Mouse (Mus musculus) thymus, postnatal 14 days (tissue): ENCODE data around the gene Spag17.
"Not testable (repeated sequence)": the region's sequence is repeated elsewhere in the genome, so short reads cannot be mapped to it uniquely, and the experiment has no call there.

Experiments
- DNase-seq: peaks from one replicate; pipeline ENCODE4 v3.0.0; 2021

The Spag17 gene

DNA sequence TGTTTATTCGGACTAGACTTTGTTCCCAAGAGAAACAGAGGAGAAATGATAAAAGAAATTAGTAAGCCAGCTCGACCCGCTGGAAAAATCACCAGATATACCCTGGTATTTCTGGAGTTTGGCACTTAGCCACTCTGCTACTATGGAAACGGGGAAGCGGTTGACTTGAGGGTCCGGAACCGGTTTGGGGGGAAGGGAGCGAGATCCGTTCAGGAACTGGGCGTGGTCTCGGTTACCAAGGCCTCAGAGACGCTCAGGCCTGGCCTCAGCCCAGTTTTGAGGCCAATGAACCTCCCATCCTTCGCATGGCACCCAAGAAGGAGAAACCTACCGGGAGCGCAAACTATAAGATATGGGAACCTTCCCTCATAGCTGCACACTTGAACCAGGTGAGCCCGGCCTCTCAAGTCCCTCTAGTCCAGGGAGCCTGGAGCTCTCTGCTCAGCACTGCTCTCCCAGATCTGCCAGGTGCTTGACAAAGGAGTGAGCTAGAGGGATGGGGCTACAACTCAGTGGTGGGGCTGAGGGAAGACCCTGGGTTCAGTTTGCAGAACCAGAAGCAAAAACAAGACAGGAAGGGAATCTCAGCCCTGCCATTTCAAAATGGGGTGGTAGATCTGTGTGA is at the start of gene Spag17:
Gene Spag17, plus strand, starts transcription at position 220 of the 625 bp plus-strand sequence.
- no peak for DNase-seq

DNA sequence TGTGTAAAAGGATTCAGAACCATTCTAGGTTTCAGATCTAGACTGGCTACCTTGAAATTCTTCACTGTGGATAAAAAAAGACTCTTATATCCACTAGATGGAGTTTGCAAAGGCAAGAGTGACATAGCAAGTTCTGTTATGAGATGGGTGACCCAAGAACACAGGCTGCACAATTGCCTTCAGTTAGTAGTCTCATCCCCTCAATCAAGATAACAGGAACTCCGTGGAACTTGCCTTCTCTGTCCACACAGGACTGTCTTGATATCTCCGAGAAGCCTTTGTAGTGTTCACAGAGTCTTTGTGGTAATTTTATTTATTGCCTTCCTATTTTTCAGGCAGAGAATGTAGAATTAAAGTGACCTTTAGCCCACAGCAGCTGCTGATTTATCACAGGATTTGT is 42.9 kb upstream of the Spag17 start:
- no peak for DNase-seq

DNA sequence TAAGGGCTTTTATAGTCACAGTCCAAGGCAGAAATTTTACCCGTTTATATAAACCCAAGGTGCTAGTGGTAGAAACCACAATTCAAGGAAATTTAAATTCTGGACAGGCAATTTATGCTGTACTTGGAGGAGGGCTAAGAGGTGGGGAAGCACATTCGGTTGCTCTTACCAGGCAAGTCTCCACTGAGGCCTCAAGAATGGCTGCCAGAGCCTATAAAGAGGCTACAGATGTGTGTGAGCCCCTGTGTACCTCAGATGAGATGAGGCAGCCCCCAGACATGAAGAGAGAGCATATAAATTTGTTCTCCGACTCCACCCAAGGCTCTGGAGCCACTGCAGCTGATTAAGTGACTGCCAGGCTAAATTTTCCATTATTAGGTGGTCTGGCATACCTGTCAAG is 42.4 kb upstream of the Spag17 start:
- no peak for DNase-seq

DNA sequence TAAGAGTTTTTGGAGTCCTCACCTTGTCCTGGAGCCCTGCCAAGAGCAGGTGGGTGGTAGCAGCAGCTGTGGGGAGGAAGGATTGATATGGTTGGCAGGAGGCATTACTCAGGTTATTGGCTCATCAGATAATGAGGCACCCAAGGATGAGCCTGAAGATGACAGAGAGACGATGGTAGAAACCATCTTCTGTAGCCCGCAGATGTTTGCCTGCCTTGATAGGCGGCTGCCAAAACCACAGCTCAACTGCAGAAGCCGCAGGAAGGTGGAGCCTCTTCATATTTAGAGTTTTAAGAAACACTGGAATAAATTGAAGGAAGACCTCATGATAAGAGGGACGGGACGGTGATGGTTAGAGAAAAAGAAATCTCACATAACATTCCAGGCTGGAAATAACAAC is 42.0 kb upstream of the Spag17 start:
- DNase-seq, result no peak

DNA sequence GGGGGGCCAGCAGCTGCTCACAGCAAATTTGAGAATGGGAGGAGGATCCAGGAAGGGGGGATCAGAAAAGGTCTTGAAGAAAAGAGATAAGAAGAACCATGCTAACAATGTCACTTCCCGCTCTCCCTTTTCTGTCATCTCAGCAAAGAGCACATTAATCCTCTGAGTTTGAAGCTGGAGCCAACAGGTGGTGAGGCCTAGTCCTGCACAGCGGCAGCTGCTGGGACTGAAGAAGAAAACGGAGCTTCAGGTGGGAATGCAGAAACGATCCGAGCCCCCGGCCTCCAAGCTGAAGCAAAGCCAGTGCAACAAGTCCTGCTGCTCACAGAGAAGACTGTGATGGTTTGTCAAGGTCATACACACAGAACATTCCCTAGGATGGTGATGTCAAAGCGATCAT is 34.3 kb upstream of the Spag17 start:
- no peak for DNase-seq

DNA sequence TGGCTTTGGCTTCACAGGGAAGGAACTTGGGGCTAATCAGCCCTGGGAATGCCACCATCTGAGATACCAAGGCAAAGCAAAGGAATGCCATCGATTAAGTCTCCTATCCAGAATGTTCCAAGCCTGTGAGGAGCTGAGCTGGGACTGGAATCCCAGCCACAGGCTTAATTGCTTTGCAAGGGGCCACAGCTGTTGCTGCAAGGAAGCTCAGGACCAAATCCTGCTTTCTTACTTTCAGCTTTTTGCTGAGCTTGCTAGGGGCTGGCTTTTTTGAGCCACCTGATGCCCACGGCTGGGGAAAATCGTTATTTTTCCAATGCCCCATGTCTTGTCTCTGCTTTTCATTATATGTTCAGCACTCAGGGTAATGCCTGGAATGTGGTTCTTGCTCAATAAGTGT is 30.6 kb upstream of the Spag17 start:
- DNase-seq, result no peak

DNA sequence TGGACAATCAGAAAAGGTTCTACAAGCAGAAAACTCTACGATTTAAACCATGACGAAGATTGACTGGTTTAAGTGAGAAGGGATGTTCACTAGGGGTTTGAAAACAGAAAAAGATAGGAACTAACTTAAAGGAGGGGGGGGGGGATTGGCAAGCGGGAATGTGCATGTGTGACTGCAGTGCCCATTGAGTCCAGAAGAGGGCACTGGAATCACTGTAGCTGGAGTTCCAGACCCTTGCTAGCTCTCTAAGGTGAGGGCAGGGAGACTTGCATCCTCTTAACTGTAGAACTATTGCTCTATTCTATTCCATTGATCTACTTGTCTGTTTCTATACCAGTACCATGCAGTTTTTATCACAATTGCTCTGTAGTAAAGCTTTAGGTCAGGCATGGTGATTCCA is 26.3 kb upstream of the Spag17 start:
- DNase-seq, result no peak

DNA sequence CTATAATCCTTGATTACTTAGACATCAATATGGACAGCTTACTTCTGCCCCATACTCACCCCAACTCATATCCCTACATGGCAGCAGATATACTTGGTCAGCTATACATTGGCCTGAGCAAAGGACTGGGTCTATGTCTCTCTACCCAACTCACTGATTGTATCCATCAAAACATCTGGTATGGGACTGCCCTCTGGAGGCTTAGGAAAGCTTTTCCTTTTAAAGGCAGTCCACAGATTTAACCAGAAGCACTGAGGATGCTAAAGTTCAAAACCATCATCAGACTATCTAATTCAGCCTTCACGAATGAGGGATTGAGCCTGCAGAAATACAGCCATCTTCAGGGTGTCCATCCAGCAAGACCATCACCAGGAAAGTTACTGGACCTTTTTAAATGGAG is 20.5 kb upstream of the Spag17 start:
- no peak for DNase-seq

DNA sequence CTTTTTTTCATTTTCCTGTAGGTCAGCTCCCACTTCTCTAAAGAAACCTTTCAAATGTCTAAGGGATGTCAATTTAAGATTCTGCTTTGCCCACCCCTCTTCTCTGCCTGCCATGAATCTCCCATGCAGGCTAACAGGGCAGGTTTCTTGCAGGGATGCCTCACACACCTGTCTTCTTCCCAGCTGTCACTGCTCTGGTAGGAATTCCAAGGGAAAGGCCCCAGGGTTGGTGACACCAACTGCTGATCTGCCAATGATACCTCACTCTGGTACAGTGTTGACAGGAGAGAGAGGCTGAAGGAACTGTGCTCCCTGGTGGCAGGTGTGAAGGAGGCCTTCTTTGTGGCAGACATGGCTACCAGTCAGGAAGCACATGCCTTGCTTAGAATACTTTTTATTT is 10.1 kb upstream of the Spag17 start:
- no peak for DNase-seq

DNA sequence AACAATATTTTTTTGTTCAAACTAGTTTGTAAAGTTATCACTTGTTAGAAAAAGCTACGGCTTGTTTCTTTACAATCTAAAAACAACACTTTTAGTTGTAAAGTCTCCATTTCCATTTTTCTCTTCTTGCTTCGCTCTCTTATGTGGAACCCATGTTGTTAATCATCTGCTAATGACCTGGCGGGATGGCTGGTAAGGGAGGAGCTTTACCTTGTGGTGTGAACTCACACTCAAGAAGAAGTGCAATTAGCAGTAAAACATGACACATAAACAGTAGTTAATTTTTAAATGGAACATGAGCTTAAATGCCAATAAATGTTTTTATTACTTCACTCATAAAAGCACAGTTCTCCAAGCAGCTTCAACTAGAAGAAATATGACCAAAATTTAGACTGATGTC is 3.7 kb upstream of the Spag17 start:
- no peak for DNase-seq

DNA sequence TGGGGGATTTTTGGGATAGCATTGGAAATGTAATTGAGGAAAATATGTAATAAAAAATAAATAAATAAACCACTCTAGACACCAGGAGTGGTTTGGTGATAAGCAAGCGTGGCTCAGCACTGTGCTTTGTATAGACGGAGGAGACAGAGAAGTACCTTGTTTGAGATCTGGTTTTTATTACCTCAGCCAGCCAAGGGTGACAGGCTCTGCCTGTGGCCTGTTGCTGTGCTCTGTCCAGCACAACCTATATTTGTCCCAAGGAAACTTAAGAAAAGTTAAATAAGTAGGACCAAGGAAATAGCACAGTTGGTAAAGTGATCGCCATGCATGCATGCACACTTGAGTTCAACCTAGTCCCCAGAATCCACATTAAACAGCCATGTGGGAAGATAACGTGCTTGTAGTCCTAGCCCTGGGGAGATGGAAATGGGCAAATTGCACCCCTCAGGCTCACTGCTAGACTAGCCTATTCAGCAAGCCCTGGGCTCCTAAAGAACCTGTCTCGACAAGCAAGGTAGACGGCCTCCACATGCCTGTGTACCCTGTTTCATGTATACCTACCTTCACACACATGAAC is 1.1 kb upstream of the Spag17 start:
- DNase-seq, result no peak

DNA sequence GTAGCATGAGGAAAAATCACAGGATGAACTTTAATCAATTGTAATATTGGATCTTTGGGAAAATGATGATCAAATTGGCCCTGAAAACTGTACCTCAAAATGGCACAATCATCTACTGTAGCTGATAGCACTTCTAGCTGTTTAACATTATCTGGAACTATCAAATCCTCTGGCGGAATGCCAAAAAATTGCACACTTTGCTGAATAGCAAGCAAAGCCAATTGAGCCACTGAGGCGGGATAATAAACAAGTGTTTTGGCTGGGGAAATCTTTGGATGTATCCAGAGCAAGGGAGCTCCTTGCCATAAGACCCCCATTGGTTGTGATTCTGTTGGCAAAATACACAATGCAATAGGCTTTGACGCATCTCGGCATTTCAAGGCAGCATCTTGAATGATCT is 9.5 kb downstream of the Spag17 start:
- DNase-seq, result not testable (repeated sequence)

DNA sequence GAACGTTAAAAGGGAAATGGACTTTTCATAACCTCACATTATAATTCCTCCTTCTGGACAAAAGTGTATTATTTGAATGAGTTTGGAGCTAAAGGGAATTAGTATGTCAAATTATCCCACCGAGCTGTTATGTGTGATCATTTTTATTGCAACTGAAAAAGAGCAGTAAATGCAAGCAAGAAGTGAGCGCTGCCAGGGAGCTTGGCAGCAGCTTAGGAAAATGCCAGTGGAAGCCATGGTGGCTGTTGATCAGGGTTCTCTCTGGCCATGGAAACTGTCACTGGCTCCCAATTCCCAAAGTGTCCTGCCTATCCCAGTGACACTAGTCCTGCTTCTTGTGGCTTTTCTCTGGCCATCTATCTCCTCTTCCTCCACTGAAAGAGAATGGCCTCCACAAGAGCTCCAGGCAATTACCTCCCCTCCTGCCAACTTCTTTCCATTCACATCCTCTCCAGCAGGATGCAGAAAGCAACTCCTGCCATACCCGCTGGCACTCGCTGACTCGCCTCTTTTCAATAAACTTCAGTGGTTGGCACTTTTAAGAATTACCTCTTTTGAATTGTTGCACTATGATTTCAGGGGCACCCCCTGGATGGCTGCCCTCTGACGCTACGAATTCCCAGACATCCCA is 28.7 kb downstream of the Spag17 start:
- no peak for DNase-seq

DNA sequence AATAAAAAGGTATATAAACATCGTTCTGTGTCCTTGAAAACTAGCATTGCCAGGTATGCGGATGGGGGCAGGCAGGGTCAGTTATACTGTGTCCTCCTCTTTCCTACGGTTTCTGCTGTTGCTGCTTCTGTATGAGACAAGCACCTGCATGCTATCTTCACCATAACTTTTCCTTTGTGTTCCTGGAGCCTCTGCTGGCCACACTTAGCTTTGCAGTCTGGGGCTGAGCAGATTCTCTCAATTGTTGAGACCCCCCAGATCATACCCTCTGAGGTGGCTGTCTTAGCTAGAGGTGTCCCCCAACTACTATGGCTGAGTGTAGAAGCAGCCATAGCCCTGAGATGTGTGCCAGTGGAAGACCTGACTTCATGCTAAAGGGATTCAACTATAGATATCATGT is 37.7 kb downstream of the Spag17 start:
- DNase-seq, result no peak

DNA sequence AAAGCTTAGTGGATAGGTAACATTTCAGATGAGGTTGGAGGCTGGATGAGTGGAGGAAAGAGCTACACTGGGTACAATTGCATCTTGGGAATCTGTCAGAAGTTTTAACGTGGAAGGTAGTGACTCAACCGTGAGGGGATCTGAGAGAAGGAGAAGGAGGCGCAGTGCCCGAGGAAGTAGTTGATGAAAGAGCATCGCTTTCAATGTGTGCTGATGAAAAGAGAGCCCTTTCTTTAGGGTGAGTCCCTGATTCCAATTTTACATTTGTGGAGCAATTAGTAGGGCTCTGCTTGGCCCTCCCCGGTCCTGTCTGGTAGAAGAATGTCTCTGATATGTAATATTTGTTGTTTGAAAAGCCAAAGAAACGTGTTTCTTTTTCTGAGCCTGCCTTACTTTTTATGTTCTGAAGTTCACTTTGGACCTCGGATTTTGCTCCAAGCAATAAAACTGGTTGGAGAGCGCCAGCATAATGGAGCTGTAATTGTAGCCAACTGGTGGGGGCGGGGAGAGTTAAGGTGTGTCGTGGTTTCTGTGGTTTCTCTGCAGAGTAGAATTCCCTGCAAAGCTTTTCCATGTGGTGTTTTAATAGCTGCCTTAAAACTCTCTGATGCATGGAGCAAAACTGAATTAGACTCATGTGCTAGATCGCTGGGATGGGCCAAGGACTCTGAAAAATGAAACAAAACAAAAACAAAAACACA is 45.9 kb downstream of the Spag17 start:
- no peak for DNase-seq

DNA sequence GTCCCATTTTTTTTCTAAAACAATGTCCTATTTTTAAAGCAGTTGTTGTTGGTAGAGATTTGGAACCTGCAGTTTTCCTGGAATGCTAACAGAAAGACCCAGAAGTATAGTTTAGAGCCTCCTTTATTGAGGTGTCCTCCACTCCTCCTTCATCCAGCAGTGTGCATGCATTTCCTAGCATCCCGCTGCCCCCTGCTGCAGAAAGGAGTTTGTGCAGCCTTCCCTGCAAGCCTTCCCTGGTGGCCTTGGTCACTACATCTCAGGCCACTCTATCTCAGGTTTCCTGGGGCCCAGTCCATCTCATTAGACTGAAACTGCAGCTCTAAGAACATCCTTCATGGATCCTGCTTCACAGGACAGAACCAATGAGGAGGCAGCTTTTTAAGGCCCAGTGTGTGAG is 51.0 kb downstream of the Spag17 start:
- no peak for DNase-seq

DNA sequence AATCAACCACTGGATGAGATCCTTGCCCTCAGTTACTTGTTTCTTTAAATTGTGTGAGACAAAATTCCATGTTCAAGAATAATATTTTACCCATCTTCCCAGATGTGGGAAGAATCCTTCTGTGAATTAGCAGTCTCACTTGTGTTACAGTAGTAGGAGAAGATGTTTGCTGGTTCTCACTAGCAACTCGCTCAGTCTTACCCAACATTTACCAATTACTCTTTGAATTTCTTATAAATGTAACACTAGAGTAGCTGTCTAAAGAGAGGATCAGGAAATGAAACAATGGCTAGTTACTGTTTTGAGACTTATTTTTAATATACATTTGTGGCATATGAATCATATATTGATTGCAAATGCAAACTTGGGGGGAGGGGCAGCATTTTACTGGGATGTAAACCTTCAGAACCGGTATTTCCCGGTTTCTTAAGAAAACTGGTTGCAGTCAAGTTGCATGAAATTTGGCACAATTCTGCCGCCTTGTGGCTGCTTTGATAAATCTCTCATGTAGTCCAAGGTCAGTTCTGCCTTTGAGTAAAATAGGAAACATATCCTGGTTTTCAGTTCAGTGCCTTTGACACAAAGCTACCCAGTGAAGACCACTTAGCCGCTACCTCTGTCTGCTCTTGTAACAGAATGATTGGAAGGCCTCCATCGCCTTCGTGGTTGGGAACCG is 53.5 kb downstream of the Spag17 start:
- peak; percentile 5 for DNase-seq

DNA sequence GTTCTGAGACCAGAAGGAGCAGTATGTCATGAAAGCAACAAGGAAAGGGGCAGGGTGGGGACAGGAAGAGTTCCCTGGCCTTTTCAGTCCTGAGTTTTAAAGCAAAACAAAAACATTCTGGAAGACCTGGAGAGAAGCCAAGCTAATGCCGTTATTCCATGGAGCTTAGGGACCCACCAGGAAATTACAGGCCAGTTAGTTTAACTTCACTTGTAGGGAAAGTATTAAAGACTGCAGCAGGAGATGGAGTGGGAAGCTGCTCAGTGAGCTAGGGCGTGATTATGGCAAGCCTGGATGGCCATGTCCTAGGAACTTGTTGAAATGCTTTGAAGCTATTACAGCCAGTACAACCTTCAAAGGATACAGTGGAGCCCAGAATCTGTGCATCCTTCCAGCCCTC is 60.0 kb downstream of the Spag17 start:
- DNase-seq, result no peak

DNA sequence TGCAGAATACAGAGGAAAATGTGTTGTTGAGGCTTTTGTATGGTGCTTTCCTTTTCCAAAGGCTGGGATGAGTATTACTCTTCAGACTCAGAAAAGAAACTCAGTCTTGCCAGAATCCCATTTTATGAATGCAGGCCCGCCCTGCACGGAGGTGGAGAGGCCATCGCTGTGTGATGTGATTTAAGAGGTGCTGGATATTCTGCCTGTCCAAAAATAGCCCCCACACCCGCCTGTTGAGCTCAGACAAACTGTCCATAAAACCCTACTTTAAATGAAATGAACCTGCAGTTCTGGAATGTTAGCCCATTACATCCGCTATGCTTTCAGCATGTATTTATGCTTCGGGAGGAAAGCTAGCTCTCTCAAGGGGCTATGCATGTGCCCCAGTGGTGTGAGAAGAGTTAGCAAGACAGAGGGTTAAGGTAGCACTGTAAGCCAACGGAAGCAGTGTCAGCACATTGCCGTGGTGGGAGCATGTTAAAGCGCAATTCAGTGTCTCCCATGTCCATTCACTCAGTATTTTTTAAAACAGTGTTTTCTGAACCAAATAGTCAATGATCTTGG is 68.9 kb downstream of the Spag17 start:
- no peak for DNase-seq

DNA sequence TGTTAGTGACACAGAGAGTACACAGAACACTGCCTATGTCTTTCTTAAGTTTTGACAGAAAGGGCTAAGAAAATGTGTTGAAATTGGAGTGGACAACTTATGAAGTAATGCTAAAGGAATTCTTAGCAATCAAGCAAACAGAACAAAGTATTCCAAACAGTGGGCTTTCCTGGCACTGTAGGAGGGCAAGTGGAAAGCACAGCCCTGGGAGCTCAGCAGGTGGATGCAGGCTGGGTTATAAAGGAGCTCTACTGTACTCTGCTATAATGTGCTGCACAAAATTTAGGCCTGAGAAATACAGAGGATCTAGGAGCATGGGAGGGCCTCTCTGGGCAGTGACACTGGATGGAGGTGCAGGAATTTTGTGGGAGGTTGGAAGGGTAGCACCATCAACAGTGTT is 71.3 kb downstream of the Spag17 start:
- DNase-seq, result no peak

DNA sequence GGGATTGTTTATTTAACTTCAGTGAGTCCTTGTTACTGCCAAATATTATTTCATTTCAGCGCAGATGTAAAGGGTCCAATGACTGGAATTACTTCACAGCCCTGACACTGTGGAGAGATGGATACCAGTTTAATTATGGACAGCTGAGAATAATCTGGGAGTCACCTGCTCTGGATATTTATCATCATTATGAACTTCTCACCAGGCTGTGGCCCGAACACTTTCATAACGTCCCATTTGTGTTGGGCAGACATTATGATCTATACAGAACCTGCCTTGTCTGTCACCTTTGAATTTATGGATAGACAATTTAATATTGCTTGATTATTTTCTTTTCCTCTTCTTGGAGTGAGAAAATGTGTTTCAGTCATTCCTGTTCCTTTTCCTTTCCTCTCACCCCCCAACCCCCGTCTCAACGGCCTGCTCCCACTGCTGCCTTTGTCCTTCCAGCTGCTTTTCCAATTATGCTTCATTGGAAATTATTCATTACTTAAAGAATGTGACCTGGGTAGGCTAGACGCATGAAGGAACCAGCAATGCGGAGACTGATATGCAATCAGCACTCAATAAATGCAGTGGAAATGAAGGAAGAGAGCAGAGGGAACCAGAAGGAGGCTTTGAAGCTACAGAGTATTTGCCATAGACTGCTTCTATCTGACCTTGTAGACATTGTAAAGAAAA is 74.7 kb downstream of the Spag17 start:
- DNase-seq, result no peak

DNA sequence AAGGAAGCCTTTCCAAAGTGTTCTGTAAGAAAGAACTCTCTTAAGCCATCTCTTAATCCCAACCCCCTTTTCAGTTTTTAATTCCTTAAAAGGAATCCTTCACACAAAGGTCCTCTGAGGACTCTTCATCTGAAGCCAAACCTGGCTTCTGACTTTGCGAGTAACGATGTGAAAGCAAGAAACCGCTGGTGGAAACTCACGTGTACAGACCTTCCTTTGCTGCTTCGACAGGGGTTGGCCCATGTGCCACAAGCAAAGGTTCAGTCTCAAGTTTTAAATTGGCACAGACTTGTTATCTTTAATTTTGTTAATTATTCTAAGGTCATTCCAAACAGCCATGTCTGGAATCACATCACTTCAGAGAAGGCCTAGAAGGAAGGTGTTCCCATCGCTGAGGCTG is 79.1 kb downstream of the Spag17 start:
- DNase-seq, result no peak

DNA sequence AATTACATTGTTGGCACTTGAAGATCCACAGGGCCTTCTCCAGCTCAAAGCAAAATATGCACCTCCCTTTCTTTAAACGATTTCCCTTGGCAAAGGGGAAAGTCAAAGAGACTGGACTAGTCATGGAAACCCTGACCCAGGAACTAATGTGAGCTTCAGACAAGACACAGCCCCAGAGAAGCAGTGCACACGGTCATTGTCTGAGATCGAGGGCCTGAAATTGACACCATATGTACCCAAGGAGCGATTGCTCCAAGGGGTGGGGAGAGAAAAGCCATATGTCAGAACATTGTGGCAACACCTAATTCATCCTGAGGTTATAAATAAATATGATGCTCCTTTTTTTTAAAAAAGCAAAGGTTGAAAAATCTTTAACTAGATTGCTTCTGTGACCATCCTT is 80.7 kb downstream of the Spag17 start:
- no peak for DNase-seq
